Mouse (Mus musculus) embryonic facial prominence, embryonic 13.5 days (tissue): Measurements from ENCODE around the gene Fam229a. TPM values are rescaled to one million over a fixed set of nuclear protein-coding genes. Genes with fewer than 3 reads are reported as not detected.

Experiments
- ATAC-seq: fragments of 200-750 bp; cut with Nextera tagmentation; 2 replicates; pipeline ENCODE4 v1.8.0; 2017; ENCODE audit warnings: low read depth; ENCODE audit not compliant: insufficient number of reproducible peaks, insufficient read depth, low FRiP score, low TSS enrichment
- H3K27ac ChIP-seq: fragments of 300-500 bp; sonication (generic); 2 replicates; pipeline ENCODE4 v1.5.1; 2015; ENCODE audit warnings: moderate library complexity, mild to moderate bottlenecking, inconsistent platforms
- H3K27me3 ChIP-seq: fragments of 300-500 bp; sonication (generic); 2 replicates; pipeline ENCODE4 v1.6.1; 2015; ENCODE audit warnings: mild to moderate bottlenecking, inconsistent platforms
- H3K36me3 ChIP-seq: fragments of 300-500 bp; sonication (generic); 2 replicates; pipeline ENCODE4 v1.6.1; 2015; ENCODE audit warnings: mild to moderate bottlenecking, inconsistent platforms
- H3K4me1 ChIP-seq: fragments of 300-500 bp; sonication (generic); 2 replicates; pipeline ENCODE4 v1.6.1; 2015; ENCODE audit warnings: inconsistent platforms
- H3K4me2 ChIP-seq: fragments of 300-500 bp; sonication (generic); 2 replicates; pipeline ENCODE4 v1.6.1; 2015; ENCODE audit warnings: moderate library complexity, mild to moderate bottlenecking, inconsistent platforms
- H3K4me3 ChIP-seq: fragments of 300-500 bp; sonication (generic); 2 replicates; pipeline ENCODE4 v1.5.1; 2015; ENCODE audit warnings: mild to moderate bottlenecking, inconsistent platforms
- H3K9ac ChIP-seq: fragments of 300-500 bp; sonication (generic); 2 replicates; pipeline ENCODE4 v1.6.1; 2015; ENCODE audit warnings: mild to moderate bottlenecking, inconsistent platforms
- H3K9me3 ChIP-seq: fragments of 300-500 bp; sonication (generic); 2 replicates; pipeline ENCODE4 v1.6.1; 2016; ENCODE audit warnings: inconsistent platforms
- WGBS: fragments of 180-500 bp; shearing (Covaris S2); methylation state at CpG from one replicate; pipeline ENCODE4 v1.1.7; 2015; ENCODE audit warnings: mixed read lengths; 5-methylcytosine and 5-hydroxymethylcytosine counted together
- polyA plus RNA-seq: library from polyadenylated mRNA; unstranded; fragments of >200 nt; fragmentation: Nextera tagmentation; extraction: Ambion mirVana; gene quantifications from 2 replicates; pipeline ENCODE4 v1.2.1, GENCODE M21; 2015

The Fam229a gene
- polyA plus RNA-seq, 1 experiment from 2014 or later, result not detected

GRCm38 (mm10) chr4:129498941-129499340, 8.0 kb downstream of the Fam229a start:
- Histone ChIP-seq H3K27me3 (no peaks in the 10 kb centered on the region), H3K9me3 (no peaks in the 10 kb centered on the region), H3K4me1 (peaks cover 30% of the 10 kb centered on the region), H3K9ac (no peak overlapping the region), H3K27ac (peak overlapping the region; percentile 89; the same call in 1 of the 2 replicates), H3K4me3 (no peak overlapping the region), H3K36me3 (no peaks in the 10 kb centered on the region), H3K4me2 (no peak overlapping the region)
- no peak for ATAC-seq
- 69% methylated on average over 3 of the region's 3 CpGs for WGBS

GRCm38 (mm10) chr4:129500017-129500416, 9.0 kb downstream of the Fam229a start:
- Histone ChIP-seq H3K4me1 (peaks cover 30% of the 10 kb centered on the region), H3K4me2 (peak overlapping the region; percentile 73), H3K36me3 (no peaks in the 10 kb centered on the region), H3K9ac (peak overlapping the region; percentile 77; the same call in 1 of the 2 replicates), H3K9me3 (no peaks in the 10 kb centered on the region), H3K27me3 (no peaks in the 10 kb centered on the region), H3K27ac (peak overlapping the region; percentile 89), H3K4me3 (peak overlapping the region; percentile 64)
- WGBS, result 82% methylated on average over 8 of the region's 8 CpGs
- no peak for ATAC-seq

GRCm38 (mm10) chr4:129500607-129501566, 9.9 kb downstream of the Fam229a start:
- H3K4me3 ChIP-seq, result peak overlapping the region; percentile 64
- peaks cover 28% of the 10 kb centered on the region for H3K4me1 ChIP-seq
- peak overlapping the region; percentile 73 for H3K4me2 ChIP-seq
- peak; percentile 75 for ATAC-seq
- WGBS, result 1% methylated on average over 49 of the region's 49 CpGs
- no peaks in the 10 kb centered on the region for H3K36me3 ChIP-seq
- H3K27ac ChIP-seq, result peak overlapping the region; percentile 89
- H3K9ac ChIP-seq, result peak overlapping the region; percentile 77
- H3K27me3 ChIP-seq, result no peaks in the 10 kb centered on the region
- H3K9me3 ChIP-seq, result no peaks in the 10 kb centered on the region

GRCm38 (mm10) chr4:129502327-129502888, 11.4 kb downstream of the Fam229a start:
- Histone ChIP-seq H3K9ac (no peak overlapping the region), H3K4me1 (peaks cover 16% of the 10 kb centered on the region), H3K4me2 (no peak overlapping the region), H3K27ac (no peak overlapping the region), H3K36me3 (no peaks in the 10 kb centered on the region), H3K4me3 (no peak overlapping the region), H3K9me3 (no peaks in the 10 kb centered on the region), H3K27me3 (no peaks in the 10 kb centered on the region)
- WGBS, result 71% methylated on average over 9 of the region's 9 CpGs
- no peak for ATAC-seq

GRCm38 (mm10) chr4:129502901-129503444, 12.0 kb downstream of the Fam229a start:
- WGBS, result 60% methylated on average over 11 of the region's 11 CpGs
- ATAC-seq, result no peak

GRCm38 (mm10) chr4:129505511-129505910, 14.5 kb downstream of the Fam229a start:
- H3K9ac ChIP-seq, result no peak overlapping the region
- 74% methylated on average over 3 of the region's 3 CpGs for WGBS
- H3K36me3 ChIP-seq, result no peaks in the 10 kb centered on the region
- no peak overlapping the region for H3K4me3 ChIP-seq
- H3K9me3 ChIP-seq, result no peaks in the 10 kb centered on the region
- H3K27me3 ChIP-seq, result no peaks in the 10 kb centered on the region
- peaks cover 22% of the 10 kb centered on the region for H3K4me1 ChIP-seq
- ATAC-seq, result no peak
- no peak overlapping the region for H3K4me2 ChIP-seq
- no peak overlapping the region for H3K27ac ChIP-seq

More at GRCm38 (mm10) chr4:129502901-129503444, 12.0 kb downstream of the Fam229a start:
- H3K9ac ChIP-seq, result no peak overlapping the region
- H3K27ac ChIP-seq, result no peak overlapping the region
- H3K27me3 ChIP-seq, result no peaks in the 10 kb centered on the region
- peak overlapping the region; percentile 5; the same call in 1 of the 2 replicates for H3K4me2 ChIP-seq
- no peaks in the 10 kb centered on the region for H3K36me3 ChIP-seq
- H3K9me3 ChIP-seq, result no peaks in the 10 kb centered on the region
- peaks cover 16% of the 10 kb centered on the region for H3K4me1 ChIP-seq
- no peak overlapping the region for H3K4me3 ChIP-seq

GRCm38 (mm10) chr4:129507434-129508236, 16.6 kb downstream of the Fam229a start:
- Histone ChIP-seq H3K9me3 (no peaks in the 10 kb centered on the region), H3K36me3 (no peaks in the 10 kb centered on the region), H3K4me3 (no peak overlapping the region), H3K4me2 (no peak overlapping the region), H3K4me1 (peaks cover 37% of the 10 kb centered on the region), H3K27ac (no peak overlapping the region), H3K27me3 (no peaks in the 10 kb centered on the region), H3K9ac (no peak overlapping the region)
- ATAC-seq, result no peak
- 66% methylated on average over 9 of the region's 10 CpGs for WGBS

- no peaks in the 10 kb centered on the region for H3K36me3 ChIP-seq
- WGBS, result 60% methylated on average over 3 of the region's 3 CpGs
Observed at GRCm38 (mm10) chr4:129508237-129508515, 17.2 kb downstream of the Fam229a start.

GRCm38 (mm10) chr4:129508834-129509600, 18.0 kb downstream of the Fam229a start:
- Histone ChIP-seq H3K9me3 (no peaks in the 10 kb centered on the region), H3K4me1 (peaks cover 35% of the 10 kb centered on the region), H3K36me3 (no peaks in the 10 kb centered on the region), H3K4me3 (no peak overlapping the region), H3K27ac (no peak overlapping the region; the same call in 1 of the 2 replicates), H3K9ac (no peak overlapping the region), H3K4me2 (no peak overlapping the region), H3K27me3 (no peaks in the 10 kb centered on the region)
- ATAC-seq, result no peak
- 59% methylated on average over 15 of the region's 15 CpGs for WGBS

More at GRCm38 (mm10) chr4:129508237-129508515, 17.2 kb downstream of the Fam229a start:
- Histone ChIP-seq H3K4me3 (no peak overlapping the region), H3K4me2 (no peak overlapping the region), H3K27me3 (no peaks in the 10 kb centered on the region), H3K9me3 (no peaks in the 10 kb centered on the region), H3K4me1 (peaks cover 37% of the 10 kb centered on the region), H3K27ac (no peak overlapping the region), H3K9ac (no peak overlapping the region)
- ATAC-seq, result no peak

GRCm38 (mm10) chr4:129509650-129510049, 18.7 kb downstream of the Fam229a start:
- no peaks in the 10 kb centered on the region for H3K9me3 ChIP-seq
- H3K27me3 ChIP-seq, result no peaks in the 10 kb centered on the region
- H3K9ac ChIP-seq, result no peak overlapping the region
- H3K4me2 ChIP-seq, result no peak overlapping the region
- H3K4me3 ChIP-seq, result no peak overlapping the region
- no peak overlapping the region for H3K27ac ChIP-seq
- no peak for ATAC-seq
- H3K36me3 ChIP-seq, result no peaks in the 10 kb centered on the region
- WGBS, result 64% methylated on average over 3 of the region's 3 CpGs
- peaks cover 35% of the 10 kb centered on the region for H3K4me1 ChIP-seq
